Mouse (Mus musculus) kidney, adult 2 months (tissue): Measurements from ENCODE around the gene Ssh1.
A peak's percentile ranks its signal among the peaks of the same experiment; 100 is the strongest.

Experiments
- CTCF ChIP-seq: fragments of 200-500 bp; conservative IDR thresholded peaks from 2 replicates; pipeline ENCODE4 v1.5.1; 2011; ENCODE audit warnings: low read depth, mild to moderate bottlenecking, control low read depth, low read length, moderate library complexity, mixed read lengths; ENCODE audit not compliant: insufficient read depth, insufficient read length
- POLR2A ChIP-seq: fragments of 200-500 bp; IDR thresholded peaks from one replicate; pipeline ENCODE4 v1.6.1; 2011; ENCODE audit warnings: low read depth, low read length, control low read depth

- peak; percentile 95 for TF ChIP-seq CTCF
- no peak for TF ChIP-seq POLR2A
These were observed 37.2 kb downstream of the Ssh1 start for GRCm38 (mm10) chr5:113956510-113956909.
